Mouse (Mus musculus): Measurements from ENCODE around the gene Lzts3. TPM values are rescaled to one million over a fixed set of nuclear protein-coding genes. Genes with fewer than 3 reads are reported as not detected.
"Not testable (repeated sequence)": the region's sequence is repeated elsewhere in the genome, so short reads cannot be mapped to it uniquely, and the experiment has no call there.

Lzts3 gene
- polyA plus RNA-seq, 1 experiment from 2014 or later: 1.0 TPM

GRCm38 (mm10) chr2:130653760-130654159, 11.2 kb upstream of the Lzts3 start:
- no peaks in the 10 kb centered on the region for H3K27me3 ChIP-seq (ENCODE audit: insufficient read depth, low read length)
- ATAC-seq (ENCODE audit: insufficient read depth): no peak
- no peak for DNase-seq
- no peak overlapping the region for H3K4me2 ChIP-seq
- TF ChIP-seq CTCF (IDR thresholded peaks at IDR 0.05; ENCODE audit: low read depth): no peak
- H3K4me1 ChIP-seq (ENCODE audit: insufficient read depth): no peaks in the 10 kb centered on the region
- H3K4me3 ChIP-seq (ENCODE audit: low read depth, low read length): no peak overlapping the region
- peaks cover 68% of the 10 kb centered on the region for H3K36me3 ChIP-seq (ENCODE audit: insufficient read depth)
- 57% methylated on average over 1 of the region's 1 CpGs for WGBS
- H3K9me3 ChIP-seq (ENCODE audit: low read depth, low read length): no peaks in the 10 kb centered on the region
- H3K9ac ChIP-seq: no peak overlapping the region
- no peak overlapping the region for H3K27ac ChIP-seq (ENCODE audit: low read depth)

DNA sequence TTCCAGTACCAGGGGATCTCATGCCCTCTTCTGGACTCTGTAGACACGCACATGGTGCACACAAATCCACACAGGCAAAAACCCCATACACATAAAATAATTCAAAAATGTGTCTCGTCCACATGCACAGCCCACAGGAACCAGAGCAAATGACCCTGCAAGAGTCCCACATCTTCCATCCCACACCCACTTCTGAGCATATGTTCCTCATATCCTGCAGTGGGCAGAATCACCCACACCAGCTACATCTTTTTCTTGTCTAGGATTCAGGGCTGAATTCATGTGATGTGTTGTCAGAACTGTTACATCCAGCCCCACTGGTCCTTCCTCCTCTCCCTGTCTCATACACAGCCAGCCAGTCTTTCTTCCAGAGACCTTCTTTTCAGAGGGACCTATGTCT, 10.7 kb upstream of the Lzts3 start:
- Histone ChIP-seq H3K4me2 (no peak overlapping the region), H3K27me3 (ENCODE audit: insufficient read depth, low read length) (no peaks in the 10 kb centered on the region), H3K9ac (no peak overlapping the region), H3K4me1 (ENCODE audit: insufficient read depth) (no peaks in the 10 kb centered on the region), H3K9me3 (ENCODE audit: low read depth, low read length) (no peaks in the 10 kb centered on the region), H3K27ac (ENCODE audit: low read depth) (no peak overlapping the region), H3K4me3 (ENCODE audit: low read depth, low read length) (no peak overlapping the region), H3K36me3 (ENCODE audit: insufficient read depth) (peaks cover 64% of the 10 kb centered on the region)
- 94% methylated on average over 2 of the region's 2 CpGs for WGBS
- no peak for TF ChIP-seq CTCF (IDR thresholded peaks at IDR 0.05; ENCODE audit: low read depth)
- DNase-seq (no peak), ATAC-seq (ENCODE audit: insufficient read depth) (no peak)

DNA sequence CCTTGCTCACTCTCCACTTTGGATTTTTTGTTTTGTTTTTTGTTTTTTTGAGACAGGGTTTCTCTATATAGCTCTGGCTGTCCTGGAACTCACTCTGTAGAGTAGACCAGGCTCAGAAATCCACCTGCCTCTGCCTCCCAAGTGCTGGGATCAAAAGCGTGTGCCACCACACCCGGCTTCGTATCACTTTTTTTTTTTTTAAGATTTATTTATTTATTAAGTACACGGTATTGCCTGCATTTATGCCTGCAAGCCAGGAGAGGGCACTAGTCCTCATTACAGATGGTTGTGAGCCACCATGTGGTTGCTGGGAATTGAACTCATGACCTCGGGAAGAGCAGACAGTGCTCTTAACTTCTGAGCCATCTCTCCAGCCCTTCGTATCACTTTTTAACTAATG, 6.4 kb upstream of the Lzts3 start:
- not testable (repeated sequence) for H3K27me3 ChIP-seq (ENCODE audit: insufficient read depth, low read length); H3K27ac ChIP-seq (ENCODE audit: low read depth); H3K4me3 ChIP-seq (ENCODE audit: low read depth, low read length); H3K9me3 ChIP-seq (ENCODE audit: low read depth, low read length); DNase-seq; ATAC-seq (ENCODE audit: insufficient read depth); H3K4me1 ChIP-seq (ENCODE audit: insufficient read depth); H3K4me2 ChIP-seq; H3K9ac ChIP-seq
- peaks cover 23% of the 10 kb centered on the region for H3K36me3 ChIP-seq (ENCODE audit: insufficient read depth)
- 77% methylated on average over 6 of the region's 6 CpGs for WGBS

GRCm38 (mm10) chr2:130645198-130645597, 2.6 kb upstream of the Lzts3 start:
- TF ChIP-seq CTCF (IDR thresholded peaks at IDR 0.05; ENCODE audit: low read depth): no peak
- Histone ChIP-seq H3K4me1 (ENCODE audit: insufficient read depth) (0 out of 2 replicates have a peak, but pooled peaks cover 3% of the 10 kb centered on the region), H3K27me3 (ENCODE audit: insufficient read depth, low read length) (no peaks in the 10 kb centered on the region), H3K9ac (no peak overlapping the region), H3K36me3 (ENCODE audit: insufficient read depth) (0 out of 2 replicates have a peak, but pooled peaks cover 2% of the 10 kb centered on the region), H3K4me2 (no peak overlapping the region), H3K4me3 (ENCODE audit: low read depth, low read length) (no peak overlapping the region), H3K27ac (ENCODE audit: low read depth) (no peak overlapping the region), H3K9me3 (ENCODE audit: low read depth, low read length) (no peaks in the 10 kb centered on the region)
- no peak for DNase-seq
- 73% methylated on average over 4 of the region's 4 CpGs for WGBS
- no peak for ATAC-seq (ENCODE audit: insufficient read depth)

GRCm38 (mm10) chr2:130642197-130642660, 374 bp downstream of the Lzts3 start:
- H3K9ac ChIP-seq: peak overlapping the region; percentile 62
- 0 out of 2 replicates have a peak, but pooled peaks cover 3% of the 10 kb centered on the region for H3K4me1 ChIP-seq (ENCODE audit: insufficient read depth)
- peak; percentile 16 for DNase-seq
- peak overlapping the region; percentile 62 for H3K4me3 ChIP-seq (ENCODE audit: low read depth, low read length)
- H3K27me3 ChIP-seq (ENCODE audit: insufficient read depth, low read length): peaks cover 12% of the 10 kb centered on the region; the same call in 1 of the 2 replicates
- H3K9me3 ChIP-seq (ENCODE audit: low read depth, low read length): no peaks in the 10 kb centered on the region
- no peak for TF ChIP-seq CTCF (IDR thresholded peaks at IDR 0.05; ENCODE audit: low read depth)
- peak; percentile 64 for ATAC-seq (ENCODE audit: insufficient read depth)
- WGBS: under 1% methylated on average over 27 of the region's 27 CpGs
- no peak overlapping the region for H3K27ac ChIP-seq (ENCODE audit: low read depth)
- peak overlapping the region; percentile 98 for H3K4me2 ChIP-seq
- H3K36me3 ChIP-seq (ENCODE audit: insufficient read depth): no peaks in the 10 kb centered on the region

DNA sequence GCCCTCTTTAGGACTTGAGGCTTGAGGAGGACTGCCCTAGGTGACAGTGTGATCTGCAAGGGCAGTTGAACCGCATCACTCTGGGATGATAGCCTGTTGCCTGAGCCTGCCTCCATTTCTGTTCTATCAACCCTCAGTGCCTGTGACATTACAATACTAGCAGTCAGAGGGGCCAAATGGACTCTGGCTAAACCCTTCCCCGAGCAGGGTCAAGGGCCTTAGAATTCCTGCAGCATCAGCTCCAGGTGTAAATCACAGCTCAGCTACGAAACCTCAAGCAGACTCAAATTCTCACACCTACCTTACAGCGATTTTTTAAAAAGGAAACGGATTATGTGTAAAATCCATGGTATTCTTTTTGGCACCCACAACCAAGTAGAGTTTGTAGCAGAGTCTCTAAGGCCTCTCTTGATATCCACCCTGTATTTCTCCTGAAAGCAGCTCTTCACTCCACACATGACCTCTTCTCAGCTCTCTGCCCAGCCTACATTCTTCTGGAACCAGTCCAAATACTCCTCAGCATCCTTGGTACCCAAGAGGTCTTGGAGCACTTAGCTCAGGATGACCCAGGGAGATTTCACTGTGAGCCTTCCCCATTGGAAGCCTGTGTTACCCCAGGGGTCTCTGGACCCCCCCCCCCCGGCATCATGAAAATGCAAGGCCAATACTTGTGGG, 1.1 kb downstream of the Lzts3 start:
- no peak for TF ChIP-seq CTCF (IDR thresholded peaks at IDR 0.05; ENCODE audit: low read depth)
- 48% methylated on average over 6 of the region's 6 CpGs for WGBS

GRCm38 (mm10) chr2:130639276-130639675, 3.3 kb downstream of the Lzts3 start:
- H3K27me3 ChIP-seq (ENCODE audit: insufficient read depth, low read length): peaks cover 41% of the 10 kb centered on the region
- H3K36me3 ChIP-seq (ENCODE audit: insufficient read depth): no peaks in the 10 kb centered on the region
- WGBS: 75% methylated on average over 6 of the region's 6 CpGs
- TF ChIP-seq CTCF (IDR thresholded peaks at IDR 0.05; ENCODE audit: low read depth): no peak
- H3K4me2 ChIP-seq: no peak overlapping the region
- ATAC-seq (ENCODE audit: insufficient read depth): no peak
- H3K4me1 ChIP-seq (ENCODE audit: insufficient read depth): peaks cover 10% of the 10 kb centered on the region
- no peak for DNase-seq
- H3K9me3 ChIP-seq (ENCODE audit: low read depth, low read length): no peaks in the 10 kb centered on the region
- no peak overlapping the region for H3K4me3 ChIP-seq (ENCODE audit: low read depth, low read length)
- no peak overlapping the region for H3K27ac ChIP-seq (ENCODE audit: low read depth)
- no peak overlapping the region for H3K9ac ChIP-seq

More for the DNA sequence above, 1.1 kb downstream of the Lzts3 start:
- no peaks in the 10 kb centered on the region for H3K36me3 ChIP-seq (ENCODE audit: insufficient read depth)
- no peaks in the 10 kb centered on the region for H3K9me3 ChIP-seq (ENCODE audit: low read depth, low read length)
- 0 out of 2 replicates have a peak, but pooled peaks cover 3% of the 10 kb centered on the region for H3K4me1 ChIP-seq (ENCODE audit: insufficient read depth)
- no peak for DNase-seq
- peak overlapping the region; percentile 62 for H3K4me3 ChIP-seq (ENCODE audit: low read depth, low read length)
- peak overlapping the region; percentile 62; the same call in 1 of the 2 replicates for H3K9ac ChIP-seq
- no peak overlapping the region for H3K27ac ChIP-seq (ENCODE audit: low read depth)
- peaks cover 19% of the 10 kb centered on the region for H3K27me3 ChIP-seq (ENCODE audit: insufficient read depth, low read length)
- no peak for ATAC-seq (ENCODE audit: insufficient read depth)
- H3K4me2 ChIP-seq: peak overlapping the region; percentile 98

All from lung, embryonic 14.5 days (tissue).